ENCODE assay signal across 8 mouse cellular contexts in the genomic region with DNA sequence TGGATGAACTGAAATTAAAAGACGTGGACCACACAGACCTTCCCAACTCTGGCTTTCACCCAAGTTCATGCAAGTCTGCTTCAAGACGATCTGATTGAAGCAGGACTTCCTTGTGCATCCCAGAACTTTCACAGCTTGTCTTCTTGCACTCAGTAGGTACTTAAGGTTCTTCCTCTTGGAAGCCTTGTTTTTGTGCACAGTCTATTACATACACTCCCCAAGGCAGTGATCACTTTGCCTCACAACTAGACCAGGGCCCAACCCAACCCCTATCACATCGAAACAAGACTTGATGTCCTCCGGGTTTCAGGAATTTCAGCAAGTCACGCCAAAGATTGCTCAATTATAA. TPM values are rescaled to one million over a fixed set of nuclear protein-coding genes. Genes with fewer than 3 reads are reported as not detected.
DNase-seq lines count a peak whose midpoint lies in the region; ATAC-seq lines count a peak whose summit lies in the region.

No protein-coding gene starts in this region.

- H3K4me1 ChIP-seq in megakaryocyte, embryonic 14.5 days: peaks cover 32% of the 10 kb centered on the region
- peaks cover 7% of the 10 kb centered on the region for H3K4me1 ChIP-seq in liver, embryonic 11.5 days (replicated peaks; ENCODE audit: control insufficient read depth, insufficient read depth, low read length)
- peaks cover 14% of the 10 kb centered on the region for H3K4me1 ChIP-seq in stomach, embryonic 16.5 days (ENCODE audit: control insufficient read depth, insufficient read depth, low read length)

- H3K4me2 ChIP-seq in liver, embryonic 11.5 days: peak overlapping the region; percentile 72
- peak overlapping the region; percentile 58 for H3K4me2 ChIP-seq in stomach, embryonic 16.5 days (ENCODE audit: low read depth, low read length)

- H3K27ac ChIP-seq in liver, embryonic 11.5 days (ENCODE audit: low read depth, low read length): peak overlapping the region; percentile 48; the same call in 1 of the 2 replicates
- 0 out of 2 replicates have a peak overlapping the region, but pooled peaks have one; percentile 47 for H3K27ac ChIP-seq in stomach, embryonic 16.5 days (ENCODE audit: low read length)

- WGBS in liver, embryonic 11.5 days: 43% methylated on average over 5 of the region's 5 CpGs
- WGBS in stomach, embryonic 16.5 days: 42% methylated on average over 5 of the region's 5 CpGs

- DNase-seq in cerebellum, postnatal 25 days: no peak
- no peak for DNase-seq in liver, embryonic 11.5 days (ENCODE audit: low spot score)
- DNase-seq in urinary bladder, postnatal 4 days (ENCODE audit: low spot score in 2 of 2): no peak
- no peak for DNase-seq in natural killer cell, adult 2 months (ENCODE audit: low spot score in 2 of 2)

- peak; percentile 27; the same call in 1 of the 2 replicates for ATAC-seq in cerebellum, adult (ENCODE audit: insufficient number of reproducible peaks, low FRiP score, low TSS enrichment)
- ATAC-seq in megakaryocyte, adult 5-6 weeks (ENCODE audit: poor library complexity, severe bottlenecking): no peak; the same call in 1 of the 2 replicates
- ATAC-seq in liver, embryonic 11.5 days (replicated peaks; ENCODE audit: low FRiP score): peak; percentile 17
- no peak; the same call in 1 of the 2 replicates for ATAC-seq in stomach, embryonic 16.5 days (ENCODE audit: insufficient read depth, low FRiP score)

- 0 out of 2 replicates have a peak, but pooled peaks cover 2% of the 10 kb centered on the region for H3K9me3 ChIP-seq in megakaryocyte, embryonic 14.5 days
- no peaks in the 10 kb centered on the region for H3K9me3 ChIP-seq in liver, embryonic 11.5 days (ENCODE audit: control insufficient read depth, low read length)
- H3K9me3 ChIP-seq in stomach, embryonic 16.5 days (replicated peaks; ENCODE audit: control insufficient read depth, low read length): no peaks in the 10 kb centered on the region

- no peaks in the 10 kb centered on the region for H3K27me3 ChIP-seq in megakaryocyte, embryonic 14.5 days (replicated peaks)
- H3K27me3 ChIP-seq in liver, embryonic 11.5 days (replicated peaks; ENCODE audit: control insufficient read depth, insufficient read depth, low read length): no peaks in the 10 kb centered on the region
- H3K27me3 ChIP-seq in stomach, embryonic 16.5 days (ENCODE audit: control insufficient read depth, insufficient read depth, low read length): no peaks in the 10 kb centered on the region

- H3K4me3 ChIP-seq in megakaryocyte, embryonic 14.5 days (replicated peaks): peak overlapping the region; percentile 99
- peak overlapping the region; percentile 72 for H3K4me3 ChIP-seq in liver, embryonic 11.5 days (ENCODE audit: low read depth, low read length)
- peak overlapping the region; percentile 96 for H3K4me3 ChIP-seq in stomach, embryonic 16.5 days (replicated peaks; ENCODE audit: low read length)

- no peak overlapping the region; the same call in 1 of the 2 replicates for H3K9ac ChIP-seq in liver, embryonic 11.5 days (ENCODE audit: low read depth, low read length)
- H3K9ac ChIP-seq in stomach, embryonic 16.5 days (ENCODE audit: low read length): peak overlapping the region; percentile 65

- H3K36me3 ChIP-seq in megakaryocyte, embryonic 14.5 days (replicated peaks; ENCODE audit: low read length): peaks cover 22% of the 10 kb centered on the region
- peaks cover 6% of the 10 kb centered on the region; the same call in 1 of the 2 replicates for H3K36me3 ChIP-seq in liver, embryonic 11.5 days (ENCODE audit: control insufficient read depth, insufficient read depth, low read length)
- no peaks in the 10 kb centered on the region for H3K36me3 ChIP-seq in stomach, embryonic 16.5 days (ENCODE audit: control insufficient read depth, insufficient read depth, low read length)

RNA-seq across cellular contexts. Expression of gene Zfp869, which starts 6.7 kb away (rescaled TPM):
- polyA plus RNA-seq in megakaryocyte, embryonic 14.5 days (2012; ENCODE audit: insufficient read depth, low replicate concordance): 0.32 TPM in 1 of 2 replicates, not detected in the other
- total RNA-seq in megakaryocyte, adult 5-6 weeks (2015): 16.7 and 17.9 TPM in 2 replicates
- 18.1 and 21.5 TPM in 2 replicates for total RNA-seq in megakaryocyte, adult 5-6 weeks (2017)
- polyA plus RNA-seq in liver, embryonic 11.5 days (2014; fragmentation: Nextera tagmentation; extraction: Ambion mirVana): 23.5 and 26.6 TPM in 2 replicates
- 22.8 and 28.9 TPM in 2 replicates for polyA plus RNA-seq in stomach, embryonic 16.5 days (2015; fragmentation: Nextera tagmentation; extraction: Ambion mirVana)

RNA-seq across cellular contexts. Expression of gene Zfp963, which starts 32.6 kb away (rescaled TPM):
- polyA plus RNA-seq in megakaryocyte, embryonic 14.5 days (2012; ENCODE audit: insufficient read depth, low replicate concordance): 0.22 TPM in 1 of 2 replicates, not detected in the other
- total RNA-seq in megakaryocyte, adult 5-6 weeks (2015): 7.2 and 8.0 TPM in 2 replicates
- total RNA-seq in megakaryocyte, adult 5-6 weeks (2017): 3.7 and 5.5 TPM in 2 replicates
- 3.8 and 4.1 TPM in 2 replicates for polyA plus RNA-seq in liver, embryonic 11.5 days (2014; fragmentation: Nextera tagmentation; extraction: Ambion mirVana)
- polyA plus RNA-seq in stomach, embryonic 16.5 days (2015; fragmentation: Nextera tagmentation; extraction: Ambion mirVana): 5.3 and 5.4 TPM in 2 replicates

RNA-seq across cellular contexts. Expression of gene Gm20422, which starts 57.5 kb away (rescaled TPM):
- not detected in 2 replicates for polyA plus RNA-seq in megakaryocyte, embryonic 14.5 days (2012; ENCODE audit: insufficient read depth, low replicate concordance)
- not detected in 2 replicates for total RNA-seq in megakaryocyte, adult 5-6 weeks (2015)
- total RNA-seq in megakaryocyte, adult 5-6 weeks (2017): 0.33 and 0.45 TPM in 2 replicates
- polyA plus RNA-seq in liver, embryonic 11.5 days (2014; fragmentation: Nextera tagmentation; extraction: Ambion mirVana): 0.57 and 0.70 TPM in 2 replicates
- 0.55 TPM in 1 of 2 replicates, not detected in the other for polyA plus RNA-seq in stomach, embryonic 16.5 days (2015; fragmentation: Nextera tagmentation; extraction: Ambion mirVana)

Comparison
In these comparisons a context has a peak if more than half of its experiments do, and no peak if none do; other contexts are left out.
1. ATAC-seq: peak in cerebellum, adult (single experiment) and liver, embryonic 11.5 days (single experiment); none in megakaryocyte, adult 5-6 weeks (single experiment) and stomach, embryonic 16.5 days (single experiment).
2. RNA of gene Zfp869, which starts 6.7 kb away (polyA plus RNA-seq): 23.5 to 26.6 TPM in liver, embryonic 11.5 days and 22.8 to 28.9 TPM in stomach, embryonic 16.5 days; 0.32 TPM in megakaryocyte, embryonic 14.5 days; every median in the first group is over 10 times any median in the second.
3. Peak in every context shown above with its lines, with median percentiles within 50 percentile points of each other: H3K4me3 ChIP-seq.